Mouse (Mus musculus) erythroblast, embryonic 14.5 days (primary cell): Measurements from ENCODE around the gene Uba7.

Experiments
- GATA1 ChIP-seq: IDR thresholded peaks from 2 replicates; pipeline ENCODE4 v1.6.1; 2012; ENCODE audit warnings: low read length, inconsistent platforms, mixed read lengths
- TAL1 ChIP-seq: IDR thresholded peaks from 3 replicates; pipeline ENCODE4 v1.6.1; 2012; ENCODE audit warnings: low read length, inconsistent platforms, mixed read lengths

GRCm38 (mm10) chr9:107985131-107986119, 10.1 kb downstream of the Uba7 start, which contains the start of gene Inka1:
- no peak for TF ChIP-seq GATA1
- no peak for TF ChIP-seq TAL1
